Mouse (Mus musculus) natural killer cell, adult 2 months (primary cell): ENCODE measurements around the gene Stag3.

ENCODE experiments used
- DNase-seq, 2 experiments: peaks; one replicate each; pipeline ENCODE4 v3.0.0; 2022; ENCODE audit warnings: low spot score in 2 of 2

The Stag3 gene

GRCm38 (mm10) chr5:138268980-138269379 is 11.1 kb upstream of the Stag3 start:
- DNase-seq, result no peak

DNA sequence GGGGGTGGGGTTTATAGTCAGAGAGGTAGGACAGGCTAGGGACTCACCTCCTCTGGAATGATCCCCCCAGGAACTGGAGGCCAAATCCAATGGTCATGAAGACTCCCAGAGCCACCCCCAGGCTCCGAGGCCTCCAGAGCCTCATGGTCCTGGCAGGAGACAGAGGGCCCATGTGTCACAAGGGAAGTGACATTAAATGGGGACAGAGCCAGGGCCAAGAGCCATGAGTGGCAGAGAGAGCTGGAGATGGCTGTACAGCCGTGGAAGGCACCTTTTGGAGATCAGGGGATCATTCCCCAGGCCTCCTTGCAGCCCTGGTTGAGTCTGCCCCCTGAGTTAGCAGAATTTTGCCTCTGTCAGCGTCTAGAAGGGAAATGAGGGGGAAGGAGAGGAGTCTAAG is 8.8 kb upstream of the Stag3 start:
- DNase-seq, result no peak

GRCm38 (mm10) chr5:138272409-138272923 is 7.6 kb upstream of the Stag3 start, which contains the start of gene Gal3st4:
Gene Gal3st4, minus strand, starts transcription at chr5:138272840.
- no peak for DNase-seq

DNA sequence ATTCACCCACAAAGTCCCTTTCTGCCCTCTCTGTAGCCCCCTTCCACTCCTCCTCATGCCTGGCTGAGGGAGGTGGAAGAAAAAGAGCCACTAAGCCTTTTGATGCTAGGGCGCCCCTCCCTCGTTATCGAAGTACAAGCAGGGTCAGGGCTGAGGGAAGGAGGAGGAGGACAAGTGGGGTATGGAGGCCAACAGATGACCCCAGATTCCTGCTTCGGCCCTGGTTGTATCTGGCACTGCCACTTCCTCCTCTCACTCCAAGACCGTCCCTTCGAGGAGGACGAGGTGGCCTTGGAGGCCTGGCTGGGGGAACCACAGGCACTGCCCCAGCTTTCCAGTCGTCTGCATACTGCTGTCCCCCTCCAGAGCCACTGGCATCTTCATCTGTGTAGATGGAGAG is 5.9 kb upstream of the Stag3 start:
- no peak for DNase-seq

DNA sequence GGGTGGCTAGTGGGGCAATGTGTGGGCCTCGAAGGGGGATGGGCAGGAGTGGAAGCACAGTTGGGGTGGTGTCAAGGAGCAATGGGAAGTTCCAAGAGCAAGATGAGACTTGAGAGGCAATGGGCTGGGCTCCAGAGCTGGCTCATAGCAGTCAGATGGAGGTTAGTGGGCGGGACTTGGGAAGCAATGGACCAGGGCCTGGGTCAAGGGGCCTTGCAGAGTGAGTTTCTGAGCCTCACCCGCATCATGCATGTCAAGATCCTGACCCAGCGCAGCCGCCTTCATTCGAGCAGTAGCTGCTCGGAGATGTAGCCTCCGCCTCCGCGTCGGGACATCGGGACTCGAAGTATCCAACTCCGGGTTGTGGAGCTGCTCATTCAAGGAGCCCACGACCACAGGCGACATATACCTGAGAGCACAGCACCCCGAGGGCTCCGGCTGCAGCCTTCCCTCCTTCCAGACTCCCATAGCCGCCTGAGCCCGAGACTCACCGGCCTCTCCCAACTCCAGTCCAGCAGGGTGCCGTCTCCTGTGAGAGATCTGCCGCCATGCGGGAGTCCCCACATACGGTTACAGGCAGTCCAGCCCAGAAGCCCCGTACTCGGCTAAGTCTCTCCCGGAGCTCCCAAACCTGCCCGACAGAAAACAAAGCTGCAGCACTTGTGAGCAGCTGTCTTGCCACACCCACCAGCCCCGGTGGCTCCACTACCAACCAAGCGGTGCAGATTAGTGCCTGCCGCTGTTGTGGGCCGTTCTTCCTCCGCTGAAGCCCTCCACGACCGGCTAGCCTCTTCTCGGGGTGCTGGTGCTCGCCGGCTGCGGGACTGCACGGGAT is 4.6 kb upstream of the Stag3 start:
- no peak for DNase-seq

- no peak for DNase-seq
These were observed 2.0 kb upstream of the Stag3 start for GRCm38 (mm10) chr5:138277994-138278393.

- DNase-seq, result no peak
These were observed 357 bp downstream of the Stag3 start for GRCm38 (mm10) chr5:138280425-138280768.

DNA sequence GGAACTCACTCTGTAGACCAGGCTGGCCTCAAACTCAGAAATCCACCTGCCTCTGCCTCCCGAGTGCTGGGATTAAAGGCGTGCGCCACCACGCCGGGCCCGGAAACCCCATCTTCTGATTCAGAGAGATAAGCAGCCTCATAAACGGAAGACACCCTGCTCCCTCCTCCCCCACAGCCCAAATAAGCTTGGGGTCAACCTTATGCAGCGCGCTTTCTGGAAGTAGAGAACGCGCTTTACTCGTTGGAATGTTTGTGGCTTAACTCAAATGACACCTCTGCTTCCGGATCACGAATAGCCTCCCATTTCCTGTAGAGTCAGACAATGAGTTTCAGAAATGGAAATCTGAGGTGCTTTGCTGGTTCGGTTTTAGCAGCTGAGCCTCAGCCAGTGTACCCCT is 789 bp downstream of the Stag3 start:
- DNase-seq, result no peak

GRCm38 (mm10) chr5:138281798-138282197 is 1.8 kb downstream of the Stag3 start:
- DNase-seq, result no peak

- peak; percentile 24 to 46 for DNase-seq
These were observed 3.5 kb downstream of the Stag3 start for GRCm38 (mm10) chr5:138283540-138283939.

- DNase-seq, result peak in 1 of 2 experiments; percentile 21
These were observed 7.8 kb downstream of the Stag3 start for GRCm38 (mm10) chr5:138287861-138288260.

- no peak for DNase-seq
These were observed 11.6 kb downstream of the Stag3 start for GRCm38 (mm10) chr5:138291638-138292037.

GRCm38 (mm10) chr5:138294158-138294557 is 14.1 kb downstream of the Stag3 start:
- DNase-seq, result no peak

DNA sequence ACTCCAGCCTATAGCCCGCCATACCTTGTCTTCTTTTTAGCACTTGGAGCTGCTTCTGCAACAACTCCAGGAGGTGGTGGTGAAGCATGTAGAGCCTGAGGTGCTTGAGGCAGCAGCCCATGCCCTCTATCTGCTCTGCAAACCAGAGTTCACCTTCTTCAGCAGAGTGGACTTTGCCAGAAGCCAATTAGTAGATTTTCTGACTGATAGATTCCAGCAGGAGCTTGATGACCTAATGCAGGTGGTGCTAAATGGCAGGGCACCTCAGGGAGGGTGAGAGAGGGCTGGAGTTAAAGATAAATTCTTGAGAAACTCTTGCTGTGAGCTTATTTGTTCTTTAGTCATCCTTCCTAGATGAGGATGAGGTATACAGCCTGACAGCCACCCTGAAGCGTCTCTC is 19.6 kb downstream of the Stag3 start:
- no peak for DNase-seq

DNA sequence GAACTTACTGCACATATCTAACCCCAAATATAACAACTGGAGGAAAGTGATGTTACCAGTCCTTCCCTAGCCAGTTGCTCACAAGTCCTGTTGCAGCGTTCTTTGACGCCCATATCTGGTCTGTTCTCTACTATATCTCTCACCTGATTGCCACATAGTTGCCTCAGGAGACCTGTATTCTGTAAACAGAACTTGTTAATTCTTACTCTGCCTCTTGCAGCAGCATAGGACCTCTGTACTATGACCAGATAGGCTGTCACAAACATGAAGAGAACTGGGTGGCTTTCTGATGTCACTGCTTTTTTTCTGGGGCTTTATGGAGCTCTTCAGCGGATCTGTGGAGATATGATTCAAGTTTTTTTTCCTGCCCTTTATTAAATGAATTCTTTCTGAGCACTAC is 32.8 kb downstream of the Stag3 start:
- DNase-seq, result no peak

- DNase-seq, result peak; percentile 27 to 47
These were observed 61.6 kb downstream of the Stag3 start, which contains the start of gene Pvrig for GRCm38 (mm10) chr5:138341661-138342060. Gene Pvrig, plus strand, starts transcription at chr5:138341961.

DNA sequence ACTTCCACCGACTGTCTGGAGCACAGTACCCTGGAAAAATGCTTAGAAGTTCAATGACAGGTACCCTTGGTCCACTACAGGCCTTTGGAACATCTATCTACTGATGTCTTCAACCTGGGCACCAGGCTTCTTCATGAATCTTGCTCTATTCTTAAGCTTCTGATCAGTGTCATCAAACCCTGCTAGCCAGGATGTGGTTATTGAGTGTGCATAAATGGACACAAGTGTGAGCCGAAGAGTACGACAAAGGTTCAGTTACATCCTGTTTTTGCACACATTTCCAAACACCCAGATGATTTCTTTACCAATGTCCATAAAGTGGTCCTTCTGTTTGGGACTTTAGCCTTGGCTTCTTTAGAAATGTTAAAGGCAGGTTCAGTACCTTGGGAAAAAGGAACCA is 63.2 kb downstream of the Stag3 start:
- DNase-seq, result peak; percentile 55 to 77
